ENCODE assay signal across 9 mouse cellular contexts in the genomic region with DNA sequence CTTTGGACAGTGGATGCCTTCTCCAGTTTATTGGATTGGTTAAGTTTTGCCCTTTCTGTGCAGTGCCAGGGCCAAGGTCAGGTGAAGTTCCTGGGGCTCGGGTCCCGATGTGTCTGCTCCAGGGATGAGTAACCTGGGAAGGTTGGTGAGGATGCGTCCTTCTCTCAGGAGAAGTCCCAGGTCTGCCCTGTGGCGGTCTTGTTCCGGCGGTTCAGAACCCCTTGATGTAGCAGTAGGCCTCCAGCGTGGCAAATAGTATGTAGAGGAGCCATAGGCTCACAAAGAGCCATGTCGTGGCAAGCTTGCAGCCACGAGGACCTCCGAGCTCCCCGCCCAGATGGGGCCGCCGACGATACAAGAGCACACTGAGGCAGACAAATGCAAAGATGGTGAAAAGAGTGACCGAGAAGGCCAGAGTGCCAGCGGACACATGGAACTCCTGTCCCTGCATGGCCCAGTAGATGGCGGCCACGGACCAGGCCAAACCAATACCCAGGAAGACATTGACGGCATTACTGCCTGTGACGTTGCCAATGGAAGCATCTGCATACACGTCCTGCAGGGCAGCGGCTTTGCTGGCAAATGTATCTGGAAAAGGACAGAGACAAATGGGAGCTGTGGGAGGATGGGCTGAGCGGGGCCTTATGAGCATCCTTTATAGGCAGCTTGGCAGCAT.
DNase-seq lines count a peak whose midpoint lies in the region; ATAC-seq and TF ChIP-seq lines count a peak whose summit lies in the region.
"Had no signal": no experiment of that assay in that cellular context is flagged by ENCODE, and none has a peak within 500 bp of the region (broad histone marks: within the 10 kb centered on the region; RNA-seq: fewer than 3 reads in every experiment).

No protein-coding gene starts in this region.

- TF ChIP-seq CTCF in CH12.LX (conservative IDR thresholded peaks at IDR 0.05 in 1 of 2, IDR thresholded peaks at IDR 0.05 in 1 of 2; ENCODE audit: low read depth in 2 of 2, low read length in 2 of 2) = peak; percentile 29 to 82; a peak in 2 of 4 replicates
- peak; percentile 67 for TF ChIP-seq CTCF in lung, adult 2 months (IDR thresholded peaks at IDR 0.05; ENCODE audit: insufficient read depth, low read length)

- peak; percentile 78 for TF ChIP-seq RAD21 in CH12.LX (IDR thresholded peaks at IDR 0.05; ENCODE audit: low read depth, low read length)

- H3K4me1 ChIP-seq in CH12.LX (ENCODE audit: control insufficient read depth in 1 of 2, insufficient read depth in 2 of 2) = no peaks in the 10 kb centered on the region; a peak in 1 of 4 replicates
- H3K4me1 ChIP-seq in embryonic facial prominence, embryonic 11.5 days (ENCODE audit: control insufficient read depth, insufficient read depth, low read length) = no peaks in the 10 kb centered on the region
- H3K4me1 ChIP-seq in heart, embryonic 12.5 days (replicated peaks) = no peaks in the 10 kb centered on the region
- H3K4me1 ChIP-seq in lung, adult 2 months (ENCODE audit: control insufficient read depth, insufficient read depth, low read length) = no peaks in the 10 kb centered on the region

- TF ChIP-seq EP300 in CH12.LX (IDR thresholded peaks at IDR 0.05; ENCODE audit: low read length) = no peak

- H3K79me2 ChIP-seq in CH12.LX (replicated peaks; ENCODE audit: control insufficient read depth, extremely low read depth, insufficient read depth, poor library complexity, severe bottlenecking) = no peaks in the 10 kb centered on the region

- in situ Hi-C loops in CH12.LX (cut with MboI; ENCODE audit: low pct_ligation_motif_present, low pct_unique_long_range_greater_than_20kb, low sequenced_read_pairs) = no loop called here

- H3K4me3 ChIP-seq in CH12.LX (replicated peaks in 1 of 3; ENCODE audit: low read depth in 2 of 3, low read length in 2 of 3, poor library complexity in 1 of 3) = no peak overlapping the region
- H3K4me3 ChIP-seq in embryonic facial prominence, embryonic 11.5 days (ENCODE audit: low read depth, low read length) = no peak overlapping the region
- no peak overlapping the region for H3K4me3 ChIP-seq in heart, embryonic 12.5 days
- H3K4me3 ChIP-seq in lung, adult 2 months (replicated peaks; ENCODE audit: extremely low read depth, low read depth, low read length) = no peak overlapping the region
- H3K4me3 ChIP-seq: erythroblast, embryonic 14.5 days had no signal

- 0 out of 2 replicates have a peak overlapping the region, but pooled peaks have one; percentile 5 for H3K4me2 ChIP-seq in CH12.LX (ENCODE audit: insufficient read depth, low read depth, poor library complexity, severe bottlenecking)
- H3K4me2 ChIP-seq in embryonic facial prominence, embryonic 11.5 days (ENCODE audit: low read depth, low read length) = no peak overlapping the region
- peak overlapping the region; percentile 27; the same call in 1 of the 2 replicates for H3K4me2 ChIP-seq in heart, embryonic 12.5 days

- no peaks in the 10 kb centered on the region for H3K9me3 ChIP-seq in CH12.LX (replicated peaks; ENCODE audit: low read length)
- no peaks in the 10 kb centered on the region for H3K9me3 ChIP-seq in embryonic facial prominence, embryonic 11.5 days (replicated peaks; ENCODE audit: control insufficient read depth, low read length)
- H3K9me3 ChIP-seq in heart, embryonic 12.5 days (replicated peaks) = no peaks in the 10 kb centered on the region

- no peak overlapping the region for H3K9ac ChIP-seq in CH12.LX (ENCODE audit: insufficient read depth, low read depth)
- no peak overlapping the region for H3K9ac ChIP-seq in embryonic facial prominence, embryonic 11.5 days (replicated peaks; ENCODE audit: low read length)
- H3K9ac ChIP-seq in heart, embryonic 12.5 days = no peak overlapping the region

- ATAC-seq in embryonic facial prominence, embryonic 11.5 days (replicated peaks; ENCODE audit: insufficient number of reproducible peaks, low FRiP score, low TSS enrichment, low read depth) = peak; percentile 79; the same call in 1 of the 2 replicates
- no peak for ATAC-seq in heart, embryonic 12.5 days (ENCODE audit: insufficient number of reproducible peaks, low FRiP score)

- H3K27me3 ChIP-seq in CH12.LX (replicated peaks) = peaks cover 51% of the 10 kb centered on the region
- H3K27me3 ChIP-seq in embryonic facial prominence, embryonic 11.5 days (ENCODE audit: control insufficient read depth, insufficient read depth, low read length) = no peaks in the 10 kb centered on the region
- no peaks in the 10 kb centered on the region; the same call in 1 of the 2 replicates for H3K27me3 ChIP-seq in heart, embryonic 12.5 days (replicated peaks)

- no peak overlapping the region for H3K27ac ChIP-seq in CH12.LX (ENCODE audit: insufficient read depth, low read depth)
- H3K27ac ChIP-seq in embryonic facial prominence, embryonic 11.5 days (replicated peaks; ENCODE audit: low read depth, low read length) = no peak overlapping the region
- H3K27ac ChIP-seq in heart, embryonic 12.5 days (ENCODE audit: poor library complexity, severe bottlenecking) = no peak overlapping the region

- peak; percentile 48 for DNase-seq in CH12.LX (ENCODE audit: extremely low read depth)
- peak; percentile 82 for DNase-seq in adrenal gland, postnatal 10 days
- DNase-seq in embryonic facial prominence, embryonic 11.5 days (ENCODE audit: low spot score) = peak; percentile 72
- DNase-seq in layer of hippocampus, adult 18-20 months (ENCODE audit: low spot score in 2 of 2) = peak; percentile 78 to 86
- peak; percentile 17 for DNase-seq in lung, adult 2 months
- peak; percentile 57 for DNase-seq in retina, adult 2 months (ENCODE audit: low read depth, low spot score)
- no peak for DNase-seq in spleen, postnatal 4 days (ENCODE audit: low spot score in 2 of 2)

- no peaks in the 10 kb centered on the region for H3K36me3 ChIP-seq in CH12.LX (replicated peaks in 1 of 2; ENCODE audit: control insufficient read depth in 1 of 2, insufficient read depth in 1 of 2, low read length in 1 of 2)
- H3K36me3 ChIP-seq in embryonic facial prominence, embryonic 11.5 days (replicated peaks; ENCODE audit: control insufficient read depth, insufficient read depth, low read depth, low read length) = no peaks in the 10 kb centered on the region
- H3K36me3 ChIP-seq in heart, embryonic 12.5 days = no peaks in the 10 kb centered on the region

- no peak for TF ChIP-seq POLR2A in CH12.LX (IDR thresholded peaks at IDR 0.05; ENCODE audit: low read depth, low read length)
- TF ChIP-seq POLR2A in lung, adult 2 months (IDR thresholded peaks at IDR 0.05; ENCODE audit: borderline replicate concordance, extremely low read depth, low read depth, low read length) = no peak

- dilution Hi-C loops in CH12.LX (cut with MboI; ENCODE audit: extremely low pct_ligation_motif_present, extremely low pct_unique_long_range_greater_than_20kb, low sequenced_read_pairs) = no loop called here

- WGBS in embryonic facial prominence, embryonic 11.5 days = 30% methylated on average over 23 of the region's 23 CpGs
- 31% methylated on average over 23 of the region's 23 CpGs for WGBS in heart, embryonic 12.5 days
- 29% methylated on average over 23 of the region's 23 CpGs for WGBS in lung, adult 2 months

TF ChIP-seq in CH12.LX, 34 proteins besides CTCF, POLR2A, EP300 and RAD21:
- TF ChIP-seq ELF1 (IDR thresholded peaks at IDR 0.05; ENCODE audit: low read depth, low read length) (peak; percentile 55; the same call in 1 of the 2 replicates), RCOR1 (conservative IDR thresholded peaks at IDR 0.05; ENCODE audit: low read depth, low read length) (no peak), MYC (IDR thresholded peaks at IDR 0.05; ENCODE audit: low read depth, low read length) (no peak), SMC3 (IDR thresholded peaks at IDR 0.05; ENCODE audit: low read depth, low read length) (peak; percentile 70), MAX (IDR thresholded peaks at IDR 0.05; ENCODE audit: low read length) (no peak), KAT2A (IDR thresholded peaks at IDR 0.05; ENCODE audit: insufficient replicate concordance, low read length) (no peak), JUND (conservative IDR thresholded peaks at IDR 0.05; ENCODE audit: low read depth, low read length) (no peak), MEF2A (IDR thresholded peaks at IDR 0.05; ENCODE audit: borderline replicate concordance, low read depth, low read length) (no peak), ETS1 (conservative IDR thresholded peaks at IDR 0.05; ENCODE audit: low read depth, low read length) (no peak), CHD1 (IDR thresholded peaks at IDR 0.05; ENCODE audit: low read depth, low read length) (no peak), IRF4 (IDR thresholded peaks at IDR 0.05; ENCODE audit: low read depth, low read length) (no peak), MAZ (IDR thresholded peaks at IDR 0.05; ENCODE audit: low read depth, low read length) (no peak)

Comparison
In these comparisons a context has a peak if more than half of its experiments do, and no peak if none do; other contexts are left out.
1. DNase-seq: peak in CH12.LX (single experiment), adrenal gland, postnatal 10 days (single experiment), embryonic facial prominence, embryonic 11.5 days (single experiment), layer of hippocampus, adult 18-20 months (2 of 2), lung, adult 2 months (single experiment) and retina, adult 2 months (single experiment); none in spleen, postnatal 4 days (0 of 2).